Mouse (Mus musculus) lung, postnatal 0 days (tissue): ENCODE measurements around the gene Kif18a. TPM values are rescaled to one million over a fixed set of nuclear protein-coding genes. Genes with fewer than 3 reads are reported as not detected.

Experiments
- ATAC-seq: fragments of 200-750 bp; cut with Nextera tagmentation; 2 replicates; pipeline ENCODE4 v1.8.0; 2017; ENCODE audit warnings: moderate library complexity
- DNase-seq: peaks from one replicate; pipeline ENCODE4 v3.0.0-alpha.2; 2016; ENCODE audit warnings: low spot score
- H3K27ac ChIP-seq: fragments of 300-500 bp; sonication (generic); 2 replicates; pipeline ENCODE4 v1.5.1; 2014; ENCODE audit warnings: antibody characterized with exemption, mild to moderate bottlenecking, low read length, mixed read lengths
- H3K27me3 ChIP-seq: fragments of 300-500 bp; sonication (generic); replicated peaks from 2 replicates; pipeline ENCODE4 v1.6.1; 2014; ENCODE audit warnings: low read length, mixed read lengths; ENCODE audit not compliant: insufficient read depth
- H3K36me3 ChIP-seq: fragments of 300-500 bp; sonication (generic); 2 replicates; pipeline ENCODE4 v1.6.1; 2014; ENCODE audit warnings: low read length, mixed read lengths; ENCODE audit not compliant: insufficient read depth
- H3K4me1 ChIP-seq: fragments of 300-500 bp; sonication (generic); 2 replicates; pipeline ENCODE4 v1.6.1; 2014; ENCODE audit warnings: antibody characterized with exemption, low read depth, low read length, mixed read lengths; ENCODE audit not compliant: insufficient read depth
- H3K4me2 ChIP-seq: fragments of 300-500 bp; sonication (generic); replicated peaks from 2 replicates; pipeline ENCODE4 v1.6.1; 2014; ENCODE audit warnings: low read depth, mild to moderate bottlenecking, low read length, moderate library complexity, mixed read lengths
- H3K4me3 ChIP-seq: fragments of 300-500 bp; sonication (generic); 2 replicates; pipeline ENCODE4 v1.5.1; 2014; ENCODE audit warnings: low read depth, low read length
- H3K9ac ChIP-seq: fragments of 300-500 bp; sonication (generic); replicated peaks from 2 replicates; pipeline ENCODE4 v1.6.1; 2014; ENCODE audit warnings: low read depth, mild to moderate bottlenecking
- H3K9me3 ChIP-seq: fragments of 300-500 bp; sonication (generic); 2 replicates; pipeline ENCODE4 v1.6.1; 2016; ENCODE audit warnings: low read length, mixed read lengths
- CTCF ChIP-seq: IDR thresholded peaks from 2 replicates; pipeline ENCODE4 v1.5.1; 2016; ENCODE audit warnings: antibody characterized with exemption, mild to moderate bottlenecking
- EP300 ChIP-seq: IDR thresholded peaks from 2 replicates; pipeline ENCODE4 v1.6.1; 2016; ENCODE audit warnings: antibody characterized with exemption, mild to moderate bottlenecking, control low read depth
- WGBS: fragments of 180-500 bp; shearing (Covaris S2); extraction: QIAGEN DNeasy Blood & Tissue Kit; methylation state at CpG from one replicate; pipeline ENCODE4 v1.1.7; 2014; 5-methylcytosine and 5-hydroxymethylcytosine counted together
- polyA plus RNA-seq: library from polyadenylated mRNA; unstranded; fragments of >200 nt; fragmentation: Nextera tagmentation; extraction: Ambion mirVana; gene quantifications from 2 replicates; pipeline ENCODE4 v1.2.1, GENCODE M21; 2015

The Kif18a gene
- polyA plus RNA-seq, 1 experiment from 2014 or later, result 1.3 TPM

- Histone ChIP-seq H3K4me1 (no peaks in the 10 kb centered on the region), H3K9ac (no peak overlapping the region), H3K4me3 (no peak overlapping the region), H3K27ac (no peak overlapping the region), H3K4me2 (no peak overlapping the region), H3K36me3 (no peaks in the 10 kb centered on the region), H3K9me3 (no peaks in the 10 kb centered on the region), H3K27me3 (no peaks in the 10 kb centered on the region)
- DNase-seq (no peak), ATAC-seq (no peak)
- no peak for TF ChIP-seq CTCF
- no peak for TF ChIP-seq EP300
- WGBS, result 92% methylated on average over 4 of the region's 4 CpGs
These were observed 64.8 kb downstream of the Kif18a start for GRCm38 (mm10) chr2:109345386-109345785.

DNA sequence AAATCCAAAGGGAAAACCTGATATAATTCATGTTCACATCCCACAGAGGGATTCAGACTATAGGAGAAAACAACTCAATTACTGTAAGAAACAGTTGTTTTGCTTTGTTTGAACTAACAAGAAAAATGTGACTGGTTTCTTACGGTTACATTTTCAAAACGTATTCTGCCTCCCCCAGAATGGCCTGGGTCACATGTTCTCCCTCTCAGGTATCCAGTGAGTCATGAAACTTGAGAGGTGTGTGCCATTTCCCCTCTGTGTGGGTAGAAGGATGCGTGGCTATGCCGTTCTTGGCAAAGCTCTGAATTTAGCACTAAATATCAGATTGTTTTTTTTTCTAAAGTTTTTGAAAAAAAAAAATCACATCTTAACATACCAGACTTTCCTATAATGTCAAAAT is 68.2 kb downstream of the Kif18a start:
- 67% methylated on average over 4 of the region's 4 CpGs for WGBS
- ATAC-seq, result no peak
- TF ChIP-seq CTCF (no peak), EP300 (no peak)

GRCm38 (mm10) chr2:109358456-109359141 is 78.1 kb downstream of the Kif18a start:
- Histone ChIP-seq H3K9me3 (no peaks in the 10 kb centered on the region), H3K4me2 (no peak overlapping the region), H3K27me3 (no peaks in the 10 kb centered on the region), H3K36me3 (no peaks in the 10 kb centered on the region), H3K4me1 (no peaks in the 10 kb centered on the region), H3K27ac (no peak overlapping the region), H3K9ac (no peak overlapping the region), H3K4me3 (no peak overlapping the region)
- no peak for TF ChIP-seq EP300
- TF ChIP-seq CTCF, result no peak
- 30% methylated on average over 3 of the region's 3 CpGs for WGBS
- ATAC-seq (no peak), DNase-seq (no peak)

More for the DNA sequence above, 68.2 kb downstream of the Kif18a start:
- Histone ChIP-seq H3K27ac (no peak overlapping the region), H3K4me3 (no peak overlapping the region), H3K4me1 (no peaks in the 10 kb centered on the region), H3K36me3 (no peaks in the 10 kb centered on the region), H3K9ac (no peak overlapping the region), H3K4me2 (no peak overlapping the region), H3K9me3 (no peaks in the 10 kb centered on the region), H3K27me3 (no peaks in the 10 kb centered on the region)
- DNase-seq, result no peak

- H3K9me3 ChIP-seq, result no peaks in the 10 kb centered on the region
- H3K27ac ChIP-seq, result no peak overlapping the region
- 63% methylated on average over 1 of the region's 1 CpGs for WGBS
- H3K4me1 ChIP-seq, result no peaks in the 10 kb centered on the region
- H3K9ac ChIP-seq, result no peak overlapping the region
- no peak for TF ChIP-seq CTCF
- no peak for TF ChIP-seq EP300
- H3K4me3 ChIP-seq, result no peak overlapping the region
- DNase-seq (no peak), ATAC-seq (no peak)
- no peaks in the 10 kb centered on the region for H3K27me3 ChIP-seq
- H3K4me2 ChIP-seq, result no peak overlapping the region
- no peaks in the 10 kb centered on the region for H3K36me3 ChIP-seq
These were observed 85.4 kb downstream of the Kif18a start for GRCm38 (mm10) chr2:109365962-109366361.

DNA sequence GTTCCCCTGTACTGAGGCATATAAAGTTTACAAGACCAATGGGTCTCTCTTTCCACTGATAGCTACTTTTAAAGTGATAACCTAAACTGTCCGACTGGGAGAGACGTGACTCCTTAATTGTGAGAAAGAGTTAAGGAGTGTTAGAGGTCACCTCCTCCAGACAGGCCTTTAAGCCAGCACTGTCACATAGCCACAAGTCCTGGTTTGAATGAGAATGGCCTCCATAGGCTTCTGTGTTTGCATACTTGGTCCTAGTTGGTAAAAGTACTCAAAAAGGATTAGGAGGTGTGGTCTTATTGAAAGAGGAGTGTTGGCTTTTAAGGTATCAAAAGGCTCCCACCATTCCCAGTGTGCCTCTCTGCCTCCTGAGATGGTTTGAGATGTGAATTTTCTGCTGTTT is 94.3 kb downstream of the Kif18a start:
- TF ChIP-seq EP300, result no peak
- TF ChIP-seq CTCF, result no peak
- ATAC-seq (no peak), DNase-seq (no peak)
- no peaks in the 10 kb centered on the region for H3K27me3 ChIP-seq
- H3K4me3 ChIP-seq, result no peak overlapping the region
- H3K9ac ChIP-seq, result no peak overlapping the region
- H3K36me3 ChIP-seq, result no peaks in the 10 kb centered on the region
- no peak overlapping the region for H3K4me2 ChIP-seq
- H3K9me3 ChIP-seq, result no peaks in the 10 kb centered on the region
- H3K4me1 ChIP-seq, result no peaks in the 10 kb centered on the region
- H3K27ac ChIP-seq, result no peak overlapping the region
- WGBS, result 21% methylated on average over 2 of the region's 2 CpGs

DNA sequence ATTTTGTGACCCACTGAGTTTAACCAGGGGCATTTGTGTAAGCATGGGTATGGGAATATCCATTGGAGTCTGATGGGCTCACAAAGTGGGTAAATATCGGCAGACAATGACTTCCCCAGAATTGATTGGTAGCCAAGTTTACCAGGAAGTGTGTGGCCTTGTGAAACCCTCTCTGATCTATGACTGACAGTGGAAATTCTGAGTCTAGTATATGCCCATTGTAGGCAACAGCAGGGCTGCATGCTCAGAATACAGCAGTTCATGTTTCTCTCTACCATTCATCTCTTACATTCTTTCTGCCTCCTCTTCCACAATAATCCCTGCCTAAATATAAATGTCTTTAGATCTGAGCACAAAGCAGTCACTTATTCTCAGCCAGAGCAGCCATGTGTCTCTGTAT is 103.5 kb downstream of the Kif18a start:
- DNase-seq, result no peak
- Histone ChIP-seq H3K4me3 (no peak overlapping the region), H3K9ac (no peak overlapping the region), H3K9me3 (no peaks in the 10 kb centered on the region), H3K27me3 (no peaks in the 10 kb centered on the region), H3K4me2 (no peak overlapping the region), H3K27ac (no peak overlapping the region), H3K36me3 (no peaks in the 10 kb centered on the region), H3K4me1 (no peaks in the 10 kb centered on the region)
- TF ChIP-seq CTCF (no peak), EP300 (no peak)
- 64% methylated on average over 1 of the region's 1 CpGs for WGBS
- ATAC-seq, result no peak

- WGBS, result 50% methylated on average over 1 of the region's 1 CpGs
- Histone ChIP-seq H3K4me1 (no peaks in the 10 kb centered on the region), H3K4me2 (no peak overlapping the region), H3K9ac (no peak overlapping the region), H3K9me3 (no peaks in the 10 kb centered on the region), H3K36me3 (no peaks in the 10 kb centered on the region), H3K27me3 (no peaks in the 10 kb centered on the region), H3K27ac (no peak overlapping the region), H3K4me3 (no peak overlapping the region)
- TF ChIP-seq CTCF, result no peak
- no peak for TF ChIP-seq EP300
- DNase-seq (no peak), ATAC-seq (no peak)
These were observed 105.7 kb downstream of the Kif18a start for GRCm38 (mm10) chr2:109386211-109386610.
